Mouse (Mus musculus) kidney, adult 9 months (tissue): ENCODE measurements around the gene Chrng.

ENCODE experiments used
- DNase-seq: peaks from one replicate; pipeline ENCODE4 v3.0.0; 2022

The Chrng gene

DNA sequence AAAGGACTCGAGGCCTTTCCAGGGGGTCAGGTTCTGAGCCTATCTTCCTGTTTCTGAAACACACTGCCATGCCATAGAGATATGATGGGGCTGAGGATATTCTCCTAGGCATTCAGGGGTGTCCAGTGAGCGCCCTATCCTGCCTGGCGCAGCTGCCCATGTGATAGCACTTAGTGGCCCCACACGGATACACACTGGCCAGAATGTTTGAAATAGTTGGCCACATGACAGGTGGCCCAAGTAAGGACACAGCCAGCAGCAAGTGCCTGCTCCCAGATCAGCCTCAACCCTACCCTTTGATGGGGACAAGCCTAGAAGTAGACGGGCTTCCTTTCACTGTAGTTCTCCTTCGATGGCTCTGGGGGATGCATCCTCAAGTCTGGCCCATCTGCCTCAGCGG lies at the start of gene Chrng:
Chrng (plus strand) TSS at position 193 of the 400 bp plus-strand sequence.
- DNase-seq, result no peak

DNA sequence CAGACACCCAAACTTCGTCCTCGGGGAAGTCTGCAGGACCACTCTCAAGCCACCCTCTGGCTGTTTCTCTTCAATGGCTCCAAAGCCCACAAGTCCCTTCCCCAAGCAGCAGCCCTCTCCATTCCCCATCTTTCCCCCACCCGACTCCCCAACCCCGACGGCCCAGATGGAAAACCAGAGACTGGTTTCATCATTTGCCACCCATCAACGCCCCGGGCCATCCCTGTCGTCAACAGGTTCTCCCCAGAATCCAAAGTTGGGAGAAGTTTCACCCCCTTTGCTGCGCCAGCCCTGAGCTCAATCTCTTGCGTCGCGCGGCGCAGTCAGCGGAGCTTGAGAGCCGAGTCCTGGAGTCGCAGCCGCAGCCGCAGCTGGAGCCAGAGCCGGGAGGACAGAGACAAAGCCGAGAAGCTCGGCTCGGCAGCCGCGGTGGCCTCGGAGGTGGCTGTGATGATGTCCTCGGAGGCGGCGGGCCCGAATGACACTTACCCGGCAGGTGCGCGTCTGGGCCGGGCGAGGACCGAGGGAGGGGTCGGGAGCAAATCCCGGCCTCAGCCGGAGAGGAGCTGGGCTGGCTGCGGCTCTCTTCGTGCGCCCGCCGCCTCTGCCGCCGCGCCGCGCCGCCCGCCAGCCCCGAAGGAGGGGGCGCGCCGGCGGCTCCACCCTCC lies 48.8 kb upstream of the Chrng start:
- no peak for DNase-seq

DNA sequence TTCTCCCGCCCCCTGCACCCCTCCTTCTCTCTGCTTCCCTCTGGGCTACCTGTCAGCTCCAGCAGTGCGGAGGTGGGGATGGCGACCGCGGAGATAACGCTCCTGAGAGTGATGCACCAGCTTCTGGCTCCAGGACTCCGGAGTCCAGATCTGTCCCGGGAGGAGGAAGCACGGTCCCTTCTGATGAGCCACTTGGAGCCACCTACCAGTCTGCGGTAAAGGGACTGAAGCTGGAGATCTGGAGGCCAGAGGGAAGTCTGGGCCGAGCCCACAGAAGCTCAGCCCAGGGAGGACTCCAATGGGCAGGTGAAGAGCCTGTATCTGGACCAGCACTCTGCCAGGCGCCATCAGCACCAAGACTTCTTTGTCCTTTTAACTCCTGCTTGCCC lies 48.3 kb upstream of the Chrng start, which contains the start of gene Ecel1:
Ecel1 (minus strand) TSS at position 323 of the 389 bp plus-strand sequence.
- no peak for DNase-seq

DNA sequence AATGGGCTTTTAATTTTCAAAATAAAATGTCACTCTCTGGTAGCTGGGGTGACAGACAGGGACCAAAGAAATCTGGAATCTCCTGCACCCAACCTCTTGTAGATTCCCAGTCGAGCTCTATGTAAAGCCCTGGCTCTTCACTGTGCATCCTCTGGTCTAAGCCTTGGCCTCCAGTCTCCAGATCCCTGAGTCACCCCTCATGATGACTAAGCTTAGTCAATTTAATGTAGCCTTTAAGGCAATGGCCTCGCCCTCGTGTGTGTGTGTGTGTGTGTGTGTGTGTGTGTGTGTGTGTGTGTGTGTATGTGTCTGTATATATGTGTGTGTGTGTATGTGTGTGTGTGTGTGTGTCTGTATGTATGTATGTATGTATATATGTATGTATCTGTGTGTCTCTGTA lies 45.1 kb upstream of the Chrng start:
- no peak for DNase-seq

DNA sequence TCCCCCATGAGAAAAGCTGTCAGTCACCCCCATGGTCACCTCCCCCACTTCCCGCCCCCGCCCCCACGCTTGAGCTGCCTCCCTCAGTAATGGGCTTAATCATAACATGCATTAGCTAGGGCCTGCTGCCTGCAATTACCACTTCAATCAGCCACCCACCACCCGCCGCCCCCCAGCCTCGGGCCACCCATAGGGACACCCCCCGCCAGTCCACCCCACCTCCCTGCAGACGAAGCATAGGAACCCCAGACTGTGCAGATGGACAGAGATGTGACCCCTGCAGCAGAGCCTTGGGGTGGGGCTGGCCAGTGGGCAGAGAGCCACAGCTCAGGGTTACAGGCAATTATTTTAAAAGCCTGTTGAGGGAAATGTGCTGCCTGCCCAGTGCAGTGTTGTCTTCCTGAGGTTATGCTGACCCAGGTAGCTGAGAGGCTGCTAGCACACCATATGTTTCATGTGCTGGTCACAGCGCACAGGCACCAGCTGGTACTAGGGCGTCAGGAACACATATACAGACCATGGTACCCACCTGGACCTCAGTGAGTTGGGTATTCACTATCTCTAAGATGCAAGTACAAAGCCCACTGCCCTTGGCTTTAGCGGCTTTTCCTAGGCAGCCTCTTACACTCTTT lies 40.2 kb upstream of the Chrng start:
- DNase-seq, result no peak

DNA sequence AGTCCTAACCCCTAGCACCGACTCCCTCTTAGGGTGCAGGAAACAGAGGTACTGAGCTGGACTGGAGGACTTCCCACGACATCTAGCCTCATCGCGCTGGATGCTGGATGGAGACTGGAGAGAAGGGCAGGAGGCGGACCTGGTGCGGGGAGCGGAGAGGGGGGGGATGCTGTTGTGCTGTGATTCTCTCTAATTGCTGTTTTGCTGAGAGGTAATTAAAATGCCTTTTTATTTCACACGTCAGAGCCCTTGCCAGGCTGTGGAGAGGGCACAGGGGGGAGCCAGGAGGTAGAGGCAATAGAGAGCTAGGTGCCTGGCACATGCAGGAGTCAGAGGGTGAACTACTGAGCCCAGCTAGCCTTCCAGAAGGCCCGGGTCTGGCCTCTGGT lies 39.7 kb upstream of the Chrng start:
- no peak for DNase-seq

DNA sequence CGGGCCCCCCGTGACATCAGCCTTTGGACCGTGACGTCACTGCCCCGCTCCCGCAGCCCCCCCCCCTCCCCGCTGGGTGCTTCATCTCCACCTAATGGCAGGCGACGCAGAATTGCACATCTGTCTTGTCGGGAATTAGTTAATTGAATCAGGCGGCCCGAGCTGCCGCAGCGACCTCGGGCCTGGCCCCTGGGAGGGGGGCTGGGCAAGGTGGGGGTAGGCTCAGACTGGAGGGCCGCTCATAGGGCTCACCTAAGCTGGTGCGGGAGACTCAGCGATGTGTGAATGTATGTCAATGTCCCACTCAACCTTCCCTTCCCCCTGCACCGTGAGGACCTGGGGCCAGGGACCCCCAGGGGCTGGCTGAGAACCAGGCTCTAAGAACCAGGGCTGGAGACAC lies 34.0 kb upstream of the Chrng start:
- DNase-seq, result no peak

- no peak for DNase-seq
These were observed 33.1 kb upstream of the Chrng start for GRCm38 (mm10) chr1:87171312-87171711.

- DNase-seq, result no peak
These were observed 32.1 kb upstream of the Chrng start for GRCm38 (mm10) chr1:87172316-87172715.

DNA sequence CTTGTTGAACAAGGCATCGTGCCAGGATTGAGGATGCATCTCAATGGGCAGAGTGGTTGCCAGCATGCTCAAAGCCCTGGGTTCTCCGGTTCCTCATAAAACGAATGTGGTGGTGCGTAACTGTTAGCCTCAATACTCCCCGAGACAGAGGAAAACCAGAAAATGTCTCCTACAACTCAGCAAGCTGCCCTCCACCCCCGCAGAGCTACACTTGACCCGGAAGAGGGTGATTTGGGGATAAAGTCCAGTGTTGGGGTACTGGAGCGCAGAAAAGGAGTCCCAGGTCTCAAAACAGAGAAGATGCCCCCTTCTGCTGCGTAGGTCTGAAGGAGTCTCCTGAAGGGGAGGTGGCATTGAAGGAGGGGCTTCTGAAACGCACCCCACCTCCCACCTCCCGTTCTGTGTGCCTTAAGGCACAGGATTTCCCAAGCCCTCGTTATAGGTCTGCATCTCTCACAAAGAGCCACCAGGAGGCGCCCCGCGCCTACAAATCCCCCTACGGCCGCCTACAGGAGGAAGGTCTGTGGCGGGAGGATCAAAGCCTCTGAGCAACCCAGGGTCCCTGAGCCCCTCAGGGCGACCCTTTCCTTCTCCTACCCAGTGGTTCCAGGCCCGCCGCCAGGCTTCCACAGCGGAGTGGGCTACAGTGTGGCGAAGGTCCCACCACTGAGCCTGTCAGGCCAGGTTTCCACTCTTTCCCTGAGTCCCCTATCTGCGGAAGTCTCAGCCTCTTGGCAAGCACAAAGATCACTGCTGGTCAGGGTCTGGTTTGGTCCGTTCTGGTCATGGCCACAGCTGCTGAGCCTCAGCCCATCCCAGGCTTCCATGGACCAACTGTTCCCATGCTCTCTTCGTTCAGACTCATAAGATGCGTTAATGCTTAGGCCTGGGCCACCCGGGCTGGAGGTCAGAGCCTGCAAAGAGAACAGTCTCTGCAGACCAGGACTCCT lies 30.2 kb upstream of the Chrng start:
- DNase-seq, result peak; percentile 73

- DNase-seq, result no peak
These were observed 28.6 kb upstream of the Chrng start for GRCm38 (mm10) chr1:87175852-87176292.

DNA sequence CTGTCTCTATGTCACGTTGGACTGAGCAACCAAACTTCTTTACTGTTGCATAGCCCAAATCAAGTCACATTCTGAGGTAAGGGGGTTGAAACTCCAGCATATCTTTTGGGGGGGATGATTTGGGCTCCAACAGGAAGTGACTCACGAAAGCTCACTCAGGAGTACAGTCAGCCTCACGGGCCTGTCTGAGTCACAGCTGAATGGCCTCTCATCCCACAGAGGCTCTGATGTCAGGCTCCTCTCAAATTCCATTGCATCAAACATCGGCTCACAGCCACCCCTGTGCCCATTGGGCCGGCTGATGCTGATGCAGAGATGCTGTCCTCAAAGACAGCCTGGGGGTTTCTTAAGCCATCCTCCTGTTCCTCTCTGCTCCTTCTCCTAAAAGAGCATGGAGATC lies 23.6 kb upstream of the Chrng start:
- no peak for DNase-seq

- no peak for DNase-seq
These were observed 21.4 kb upstream of the Chrng start, which contains the start of gene Prss56 for GRCm38 (mm10) chr1:87183013-87183412. TSS of gene Prss56 (plus strand) at chr1:87183313.

GRCm38 (mm10) chr1:87183998-87184750 lies 20.3 kb upstream of the Chrng start:
- DNase-seq, result no peak

GRCm38 (mm10) chr1:87184751-87185139 lies 19.7 kb upstream of the Chrng start:
- DNase-seq, result peak; percentile 79

- DNase-seq, result no peak
These were observed 18.9 kb upstream of the Chrng start for GRCm38 (mm10) chr1:87185526-87185925.

DNA sequence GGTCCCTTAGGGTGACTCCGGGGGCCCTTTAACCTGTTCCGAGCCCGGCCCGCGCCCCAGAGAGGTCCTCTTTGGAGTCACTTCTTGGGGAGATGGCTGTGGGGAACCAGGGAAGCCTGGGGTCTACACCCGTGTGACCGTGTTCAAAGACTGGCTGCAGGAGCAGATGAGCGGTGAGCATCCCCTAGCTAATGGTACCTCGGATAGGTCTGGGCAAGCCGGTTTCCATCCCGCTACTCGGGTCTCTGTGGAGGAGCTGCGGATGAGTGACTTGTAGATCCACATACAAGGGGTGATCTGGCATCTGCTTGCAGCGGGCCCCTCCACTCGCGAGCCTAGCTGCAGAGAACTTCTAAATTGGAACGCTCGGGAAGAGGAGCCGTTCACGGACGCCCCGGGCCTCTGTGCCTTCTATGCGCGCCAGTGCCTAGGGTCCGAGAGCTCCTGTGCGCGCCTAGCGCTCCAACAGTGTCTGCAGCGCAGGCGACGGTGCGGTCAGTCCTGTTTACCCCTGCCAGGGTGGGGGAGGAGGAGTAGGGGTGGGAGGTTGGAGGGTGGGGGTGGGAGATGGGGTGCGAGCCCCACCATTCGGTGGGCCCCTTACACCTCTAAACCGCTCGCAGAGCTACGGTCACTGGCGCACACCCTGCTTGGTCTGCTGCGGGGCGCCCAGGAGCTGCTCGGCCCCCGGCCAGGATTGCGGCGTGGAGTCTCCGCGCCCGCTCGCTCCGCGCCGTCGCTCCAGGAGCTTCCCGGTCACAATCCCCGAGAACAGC lies 18.0 kb upstream of the Chrng start:
- no peak for DNase-seq

- peak; percentile 64 for DNase-seq
These were observed 17.5 kb upstream of the Chrng start for GRCm38 (mm10) chr1:87187037-87187355.

- no peak for DNase-seq
These were observed 14.0 kb upstream of the Chrng start, which contains the start of gene Chrnd for GRCm38 (mm10) chr1:87190429-87190828. TSS of gene Chrnd (plus strand) at chr1:87190607.

DNA sequence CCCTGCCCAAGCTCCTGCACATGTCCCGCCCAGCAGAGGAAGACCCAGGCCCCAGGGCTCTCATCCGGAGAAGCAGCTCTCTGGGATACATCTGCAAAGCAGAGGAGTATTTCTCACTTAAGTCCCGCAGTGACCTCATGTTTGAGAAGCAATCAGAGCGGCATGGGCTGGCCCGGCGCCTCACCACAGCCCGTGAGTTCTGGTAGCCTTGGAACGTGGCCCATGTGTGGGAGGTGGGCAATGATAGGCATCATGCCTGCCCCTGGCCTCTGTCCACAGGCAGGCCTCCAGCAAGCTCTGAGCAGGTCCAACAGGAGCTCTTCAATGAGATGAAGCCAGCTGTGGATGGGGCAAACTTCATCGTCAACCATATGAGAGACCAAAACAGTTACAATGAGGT lies 7.2 kb upstream of the Chrng start:
- no peak for DNase-seq

DNA sequence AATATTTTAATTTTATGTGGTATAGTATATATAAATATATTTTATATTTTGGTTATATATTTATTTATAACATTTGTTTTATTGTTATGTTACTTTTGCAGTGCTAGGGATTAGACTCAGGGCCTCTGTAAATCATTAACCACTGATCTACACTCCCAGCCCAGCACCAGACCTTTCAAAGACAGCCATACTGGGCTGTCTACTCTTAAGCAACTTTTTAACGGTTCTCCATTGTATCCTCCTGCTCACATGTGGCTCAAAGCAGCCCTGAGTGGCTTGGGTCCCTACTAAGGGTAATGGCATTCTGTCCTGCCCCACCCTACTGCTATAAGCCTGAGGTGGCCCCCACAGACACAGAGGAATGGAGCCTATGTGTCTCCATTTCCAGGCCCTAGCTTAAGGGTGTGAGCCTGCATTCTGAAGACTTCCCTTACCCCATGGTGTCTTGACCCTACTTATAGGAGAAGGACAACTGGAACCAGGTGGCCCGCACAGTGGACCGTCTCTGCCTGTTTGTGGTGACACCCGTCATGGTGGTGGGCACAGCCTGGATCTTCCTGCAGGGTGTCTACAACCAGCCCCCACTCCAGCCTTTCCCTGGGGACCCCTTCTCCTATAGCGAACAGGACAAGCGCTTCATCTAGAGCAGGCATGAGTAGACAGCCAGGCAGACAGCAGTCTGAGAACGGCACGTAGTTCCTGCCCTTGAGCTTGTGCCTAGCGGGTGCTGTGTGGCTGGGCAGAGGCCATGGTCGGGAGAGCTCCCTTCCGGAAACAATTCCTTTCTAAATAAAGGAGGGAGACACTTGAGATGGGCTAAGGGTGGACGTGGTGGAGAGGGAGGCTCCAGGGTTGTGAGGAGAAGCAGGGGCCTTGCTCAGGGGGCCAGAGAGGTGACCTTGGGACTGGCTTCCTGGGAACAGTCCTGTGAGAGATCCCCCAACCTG lies 6.1 kb upstream of the Chrng start:
- no peak for DNase-seq
